Mouse (Mus musculus) large intestine, adult 2 months (tissue): Measurements from ENCODE around the gene Kncn. TPM values are rescaled to one million over a fixed set of nuclear protein-coding genes. Genes with fewer than 3 reads are reported as not detected.

Experiments
- DNase-seq: peaks from one replicate; pipeline ENCODE4 v3.0.0-alpha.2; 2012; ENCODE audit warnings: low read depth, low spot score
- WGBS: fragments of 180-500 bp; shearing (Covaris S2); methylation state at CpG from one replicate; pipeline ENCODE4 v1.1.7; 2018; 5-methylcytosine and 5-hydroxymethylcytosine counted together
- polyA plus RNA-seq: library from polyadenylated mRNA; depleted of rRNA; stranded (reverse); fragments of >200 nt; gene quantifications from 2 replicates; pipeline ENCODE4 v1.2.3, GENCODE M21; 2012; rRNA removed

The Kncn gene
- not detected in 2 replicates for polyA plus RNA-seq

GRCm38 (mm10) chr4:115884022-115884421 lies at the start of gene Kncn:
Kncn (plus strand) TSS chr4:115884400.
- 59% methylated on average over 6 of the region's 6 CpGs for WGBS
- no peak for DNase-seq

DNA sequence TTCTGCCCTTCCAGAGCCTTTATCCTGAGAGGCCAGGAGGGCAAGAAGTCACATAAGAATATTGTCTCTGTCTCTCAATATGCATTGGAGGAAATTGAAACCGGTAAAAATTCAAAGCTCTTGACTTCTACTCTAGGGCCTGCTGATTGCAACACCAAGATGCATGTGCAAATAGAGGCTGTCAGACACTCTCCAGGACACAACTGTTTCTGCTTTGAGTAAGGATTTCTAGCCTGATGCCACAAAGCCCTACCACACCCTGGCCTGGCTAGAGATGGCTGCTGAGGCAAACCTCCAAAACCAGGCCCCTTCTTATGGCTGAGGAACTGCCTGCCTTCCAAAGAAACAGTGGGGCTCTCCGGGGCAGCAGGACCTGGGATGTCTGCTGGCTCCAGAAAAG lies 48.6 kb upstream of the Kncn start:
- 77% methylated on average over 2 of the region's 2 CpGs for WGBS
- no peak for DNase-seq

DNA sequence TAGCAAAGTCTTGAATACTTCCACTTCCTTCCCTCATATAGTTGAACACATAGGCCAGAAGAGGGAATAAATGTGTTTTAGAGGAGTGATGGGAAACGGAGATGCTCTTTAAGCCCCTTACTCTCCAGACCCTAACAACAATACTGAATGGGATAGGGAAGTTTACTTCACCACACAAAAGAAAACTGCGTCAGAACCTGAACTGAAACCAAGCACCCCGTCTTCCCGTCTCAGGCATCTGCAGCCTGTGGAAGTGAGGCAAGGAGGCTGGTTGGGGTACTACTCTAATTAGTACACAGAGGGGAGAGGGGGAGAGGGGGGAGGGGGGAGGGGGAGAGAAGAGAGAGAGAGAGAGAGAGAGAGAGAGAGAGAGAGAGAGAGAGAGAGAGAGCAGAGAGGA lies 46.0 kb upstream of the Kncn start:
- DNase-seq, result no peak
- 65% methylated on average over 4 of the region's 4 CpGs for WGBS

- WGBS, result under 1% methylated on average over 51 of the region's 51 CpGs
- DNase-seq, result peak; percentile 84
Observed at GRCm38 (mm10) chr4:115838696-115839641, 45.2 kb upstream of the Kncn start, which contains the start of gene Mknk1. Mknk1 (plus strand) TSS chr4:115839198.

DNA sequence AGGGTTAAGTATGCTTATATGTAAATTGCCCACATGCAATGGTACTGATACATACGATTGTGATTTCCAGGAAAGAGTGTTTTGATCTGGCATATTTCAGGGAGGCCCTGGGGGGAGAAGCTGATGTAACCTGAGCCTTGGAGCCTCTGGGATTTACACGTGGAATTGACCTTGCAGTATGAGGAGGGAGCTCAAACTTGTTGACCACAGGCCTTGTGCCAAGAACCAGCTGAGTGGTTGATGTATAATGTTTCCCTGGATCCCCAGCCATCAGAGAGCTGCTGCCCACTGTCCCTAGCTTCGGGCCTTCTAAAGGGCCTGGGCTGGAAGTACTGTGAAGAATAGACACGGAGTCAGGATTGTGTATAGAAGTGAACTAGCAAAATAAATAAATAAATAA lies 44.2 kb upstream of the Kncn start:
- no peak for DNase-seq

DNA sequence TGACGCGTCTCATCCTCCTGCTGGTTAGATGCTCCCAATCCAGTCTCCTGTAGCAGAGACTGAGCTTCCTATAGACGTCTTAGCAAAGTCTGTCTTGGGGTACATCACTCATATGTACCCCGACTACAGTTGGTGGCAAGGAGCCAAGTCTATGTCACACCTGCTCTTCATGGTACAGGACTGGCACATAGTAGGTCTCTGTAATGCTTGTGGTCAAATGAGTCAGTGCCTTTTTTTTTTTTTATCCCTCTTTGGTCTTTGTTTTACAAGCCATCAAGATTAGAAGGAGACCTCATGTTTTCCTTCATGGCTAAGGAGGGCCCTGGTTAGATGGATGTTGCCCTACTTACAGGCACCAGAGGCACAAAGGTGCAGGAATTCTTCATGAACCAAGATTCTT lies 43.4 kb upstream of the Kncn start:
- DNase-seq, result no peak
- WGBS, result 85% methylated on average over 4 of the region's 4 CpGs

More for the DNA sequence above, 44.2 kb upstream of the Kncn start:
- WGBS, result 48% methylated on average over 4 of the region's 4 CpGs

DNA sequence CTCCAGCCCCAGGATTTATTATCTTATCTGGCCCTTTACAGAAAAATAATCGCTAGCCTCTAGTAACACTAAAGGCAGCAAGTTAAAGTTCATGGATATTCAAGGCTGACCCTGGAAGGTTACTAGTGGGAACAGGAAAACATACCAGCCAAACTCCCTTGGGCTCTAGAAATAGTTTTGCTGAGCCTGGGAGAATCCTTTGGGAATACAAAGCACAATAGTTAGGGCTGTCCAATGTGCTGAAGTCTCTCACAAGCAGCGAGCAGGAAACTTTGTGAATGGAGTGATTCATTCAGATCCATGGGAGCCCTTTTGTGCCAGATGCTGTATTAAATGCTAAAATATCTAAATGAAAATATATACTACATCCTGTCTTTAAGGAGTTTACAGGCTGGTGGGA lies 37.5 kb upstream of the Kncn start:
- DNase-seq, result no peak
- 73% methylated on average over 2 of the region's 2 CpGs for WGBS

- 52% methylated on average over 5 of the region's 5 CpGs for WGBS
- no peak for DNase-seq
Observed at GRCm38 (mm10) chr4:115847377-115847776, 36.8 kb upstream of the Kncn start.

GRCm38 (mm10) chr4:115848083-115848482 lies 36.1 kb upstream of the Kncn start:
- WGBS, result 87% methylated on average over 1 of the region's 1 CpGs
- DNase-seq, result no peak

DNA sequence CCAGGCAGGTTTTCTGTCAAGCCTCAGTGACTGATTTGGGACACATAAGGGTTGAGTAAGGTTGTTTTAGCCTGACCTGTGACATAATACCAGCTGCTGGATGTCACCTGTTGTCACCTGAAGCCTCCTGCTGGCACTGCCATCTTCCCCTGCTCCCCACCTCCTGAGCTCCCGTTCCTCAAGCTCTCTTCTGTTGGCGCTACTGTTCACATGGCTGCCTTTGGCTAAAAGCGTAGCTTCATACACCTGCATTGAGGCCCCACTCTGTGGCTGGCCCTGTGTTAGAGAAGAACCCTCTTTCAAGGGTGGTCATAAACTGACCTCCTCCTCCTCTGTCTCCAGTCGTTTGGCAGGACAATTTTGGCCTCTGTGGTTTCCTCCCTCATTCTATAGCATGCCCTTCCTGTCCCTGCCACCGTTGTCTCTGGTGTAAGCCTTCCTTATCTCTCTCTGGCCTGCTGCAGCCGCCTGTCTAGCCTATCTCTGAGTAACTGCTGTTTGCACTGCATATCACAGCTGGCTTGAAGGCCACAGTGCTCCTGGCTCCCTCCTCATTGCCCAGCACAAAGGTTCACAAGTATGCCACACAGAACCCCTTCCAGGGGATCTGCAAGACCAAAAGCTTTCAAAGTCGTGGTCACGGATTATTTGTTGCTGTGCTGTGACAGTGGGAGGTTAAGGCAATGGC lies 35.1 kb upstream of the Kncn start:
- WGBS, result 55% methylated on average over 8 of the region's 8 CpGs

DNA sequence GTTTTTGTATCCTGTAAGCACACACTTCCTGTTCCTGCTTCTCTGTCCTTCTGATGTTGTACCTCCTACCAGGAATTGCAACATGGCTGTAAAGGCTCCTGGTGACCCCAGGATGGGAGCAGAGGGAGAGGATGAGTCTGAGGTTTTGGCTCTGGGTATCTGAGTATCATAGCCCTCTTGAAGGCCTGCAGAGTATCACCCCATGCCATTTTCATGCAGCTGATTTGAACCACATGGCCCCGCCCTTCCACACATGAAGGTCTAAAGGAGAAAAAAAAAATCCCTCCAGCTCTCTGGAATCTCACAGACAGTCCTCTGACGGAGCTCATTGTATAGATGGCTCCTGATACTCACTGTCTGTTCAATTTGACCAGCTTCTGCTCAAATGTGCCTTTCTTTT lies 34.1 kb upstream of the Kncn start:
- no peak for DNase-seq
- 80% methylated on average over 2 of the region's 2 CpGs for WGBS

More for the DNA sequence above, 35.1 kb upstream of the Kncn start:
- no peak for DNase-seq

DNA sequence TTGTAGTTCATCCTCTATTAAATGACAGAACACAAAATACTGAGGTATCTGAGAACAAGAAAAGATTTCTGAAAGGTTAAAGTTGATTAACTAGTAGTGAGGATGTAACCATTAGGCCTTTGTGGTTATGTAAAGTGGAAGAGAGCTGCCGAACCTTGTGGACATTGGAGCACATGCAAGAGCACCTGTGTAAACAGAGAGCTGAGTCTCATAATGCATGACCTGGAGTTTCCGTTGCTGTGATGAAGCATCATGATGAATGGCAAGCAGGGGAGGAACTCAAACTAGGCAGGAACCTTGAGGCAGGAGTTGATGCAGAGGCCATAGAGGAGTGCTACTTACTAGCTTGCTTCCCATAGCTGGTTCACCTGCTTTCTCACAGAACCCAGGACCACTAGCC lies 33.6 kb upstream of the Kncn start:
- WGBS, result 21% methylated on average over 2 of the region's 2 CpGs

DNA sequence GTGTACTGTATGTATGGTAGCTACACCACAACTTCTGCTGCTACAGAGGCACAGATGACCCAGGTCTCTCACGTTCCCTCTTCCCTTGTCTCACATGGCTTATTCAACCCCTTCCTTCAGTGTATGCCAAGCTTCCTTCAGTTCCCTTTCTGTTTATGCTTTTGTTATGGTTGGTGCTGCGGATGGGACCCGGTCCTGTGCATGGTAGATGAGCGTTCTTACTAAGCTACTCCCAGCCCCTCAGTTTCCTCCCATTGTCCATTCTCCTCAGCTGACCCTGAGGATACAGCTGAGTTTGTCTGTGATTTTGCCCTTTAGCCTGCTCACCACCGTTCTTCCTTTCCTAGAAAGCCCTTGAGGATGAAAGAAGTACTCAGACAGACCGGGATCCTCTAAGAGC lies 32.6 kb upstream of the Kncn start:
- no peak for DNase-seq
- WGBS, result 91% methylated on average over 6 of the region's 6 CpGs

More for the DNA sequence above, 33.6 kb upstream of the Kncn start:
- no peak for DNase-seq

- WGBS, result 75% methylated on average over 6 of the region's 6 CpGs
- DNase-seq, result no peak
Observed at GRCm38 (mm10) chr4:115855100-115855499, 29.1 kb upstream of the Kncn start.

- DNase-seq, result no peak
- WGBS, result 80% methylated on average over 4 of the region's 4 CpGs
Observed at GRCm38 (mm10) chr4:115855609-115856008, 28.6 kb upstream of the Kncn start.

DNA sequence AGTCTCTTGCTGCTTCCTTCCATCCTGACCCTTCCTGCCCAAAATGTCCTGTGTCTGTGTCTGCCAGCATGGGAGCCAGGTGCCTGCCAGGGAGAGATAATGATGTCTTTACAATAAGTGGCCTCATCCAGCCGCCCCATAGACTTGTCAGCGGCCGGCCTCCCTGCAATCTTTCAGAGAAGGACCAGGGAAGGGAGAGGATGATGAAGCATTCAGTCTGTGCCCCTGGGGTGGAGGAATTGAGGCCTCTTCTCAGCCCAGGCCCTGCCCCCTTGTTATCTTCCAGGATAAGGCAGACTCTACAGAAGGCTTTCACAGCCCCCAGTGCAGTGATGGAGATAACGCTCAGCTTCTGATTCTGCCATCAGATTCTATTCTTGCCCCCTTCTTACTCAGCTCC lies 27.9 kb upstream of the Kncn start:
- no peak for DNase-seq
- 88% methylated on average over 4 of the region's 4 CpGs for WGBS

GRCm38 (mm10) chr4:115857293-115857883 lies 26.8 kb upstream of the Kncn start:
- WGBS, result 85% methylated on average over 9 of the region's 9 CpGs
- no peak for DNase-seq

DNA sequence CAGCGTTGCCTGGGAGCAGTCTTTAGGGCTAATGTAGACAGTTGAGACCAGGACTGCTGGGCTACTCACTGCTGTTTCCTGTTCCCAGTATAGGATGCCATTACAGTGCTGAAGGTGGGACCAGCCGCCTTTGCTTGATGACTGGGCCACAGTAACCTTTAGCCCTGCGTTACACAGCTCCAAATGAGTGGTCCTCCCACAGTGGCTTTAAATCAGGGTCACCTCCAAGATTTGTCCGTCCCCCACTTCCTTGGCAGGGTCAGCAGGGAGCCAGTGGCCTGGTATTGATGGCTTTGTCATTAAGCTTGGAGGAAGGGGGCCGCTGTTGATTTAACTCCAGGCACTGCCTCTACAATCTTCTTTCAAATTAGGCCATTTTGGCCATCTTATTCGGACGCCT lies 20.8 kb upstream of the Kncn start:
- 84% methylated on average over 7 of the region's 7 CpGs for WGBS
- DNase-seq, result no peak

- no peak for DNase-seq
- 62% methylated on average over 10 of the region's 10 CpGs for WGBS
Observed at GRCm38 (mm10) chr4:115863880-115864279, 20.3 kb upstream of the Kncn start.

DNA sequence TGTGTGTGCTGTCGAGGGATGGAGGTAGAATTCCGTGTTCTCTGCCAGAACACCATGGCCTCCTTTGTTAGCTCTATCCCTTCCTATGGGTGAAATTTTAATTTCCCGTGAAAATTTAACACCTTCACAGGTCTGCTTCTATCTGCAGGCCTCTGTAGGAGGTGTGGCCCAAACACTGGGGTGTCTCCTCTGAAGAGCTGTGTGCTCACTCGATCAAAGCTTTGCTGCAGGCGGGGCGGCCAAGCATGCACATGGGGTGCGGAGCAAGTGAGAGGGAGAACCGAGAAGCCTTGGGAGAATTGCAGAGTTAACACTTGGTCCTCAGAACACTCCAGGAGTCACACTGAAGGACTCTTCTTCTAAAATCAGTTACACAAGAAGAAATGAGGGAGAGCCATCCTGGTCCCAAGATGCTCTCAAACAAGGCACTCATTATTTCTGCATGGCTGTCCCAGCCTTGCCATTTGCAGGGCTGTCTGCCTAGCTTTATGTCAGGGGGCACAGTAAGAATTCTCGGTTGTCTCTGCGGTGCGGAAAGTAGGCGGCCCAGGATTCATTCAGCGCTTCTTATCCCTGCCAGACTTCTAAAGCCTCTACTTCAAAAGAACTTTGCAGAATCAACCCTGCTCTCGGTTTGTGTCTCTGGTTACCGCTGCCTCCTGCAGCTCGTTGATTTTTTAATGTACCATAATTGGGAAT lies 14.5 kb upstream of the Kncn start:
- 69% methylated on average over 16 of the region's 16 CpGs for WGBS
- no peak for DNase-seq
